Mouse (Mus musculus) lung, adult 18-20 months (tissue): ENCODE data around the gene Sclt1.
"Not testable (repeated sequence)": the region's sequence is repeated elsewhere in the genome, so short reads cannot be mapped to it uniquely, and the experiment has no call there.

Experiments used
- DNase-seq, 2 experiments: peaks; one replicate each; pipeline ENCODE4 v3.0.0; 2022; ENCODE audit warnings: mixed read lengths in 2 of 2

The Sclt1 gene

GRCm38 (mm10) chr3:41742278-41742934, at the start of gene Sclt1, which contains the start of gene D3Ertd751e:
Gene Sclt1, minus strand, starts transcription at chr3:41742514.
Gene D3Ertd751e, plus strand, starts transcription at chr3:41742611.
- peak; percentile 97 for DNase-seq

GRCm38 (mm10) chr3:41762091-41762490, 19.8 kb upstream of the Sclt1 start:
- no peak for DNase-seq

- no peak for DNase-seq
Observed at GRCm38 (mm10) chr3:41754556-41754955, 12.2 kb upstream of the Sclt1 start.

- peak; percentile 3 to 16 for DNase-seq
Observed at GRCm38 (mm10) chr3:41743436-41743835, 1.1 kb upstream of the Sclt1 start.

GRCm38 (mm10) chr3:41741601-41742277, 575 bp downstream of the Sclt1 start:
- peak in 1 of 2 experiments; percentile 3 for DNase-seq

GRCm38 (mm10) chr3:41695681-41696080, 46.6 kb downstream of the Sclt1 start:
- no peak for DNase-seq

- no peak for DNase-seq
Observed at GRCm38 (mm10) chr3:41692440-41693142, 49.7 kb downstream of the Sclt1 start.

GRCm38 (mm10) chr3:41690114-41690640, 52.1 kb downstream of the Sclt1 start:
- DNase-seq = not testable (repeated sequence)

GRCm38 (mm10) chr3:41686396-41686795, 55.9 kb downstream of the Sclt1 start:
- no peak for DNase-seq

- no peak for DNase-seq
Observed at GRCm38 (mm10) chr3:41682084-41682483, 60.2 kb downstream of the Sclt1 start.

GRCm38 (mm10) chr3:41676648-41677047, 65.7 kb downstream of the Sclt1 start:
- no peak for DNase-seq

- DNase-seq = no peak
Observed at GRCm38 (mm10) chr3:41674778-41675177, 67.5 kb downstream of the Sclt1 start.

- no peak for DNase-seq
Observed at GRCm38 (mm10) chr3:41655642-41656041, 86.7 kb downstream of the Sclt1 start.

- no peak for DNase-seq
Observed at GRCm38 (mm10) chr3:41620971-41621370, 121.3 kb downstream of the Sclt1 start.

GRCm38 (mm10) chr3:41618488-41618887, 123.8 kb downstream of the Sclt1 start:
- no peak for DNase-seq

GRCm38 (mm10) chr3:41618036-41618435, 124.3 kb downstream of the Sclt1 start:
- no peak for DNase-seq

GRCm38 (mm10) chr3:41614230-41614985, 127.9 kb downstream of the Sclt1 start:
- DNase-seq = no peak

GRCm38 (mm10) chr3:41613706-41614105, 128.6 kb downstream of the Sclt1 start:
- DNase-seq = no peak

- no peak for DNase-seq
Observed at GRCm38 (mm10) chr3:41612211-41612610, 130.1 kb downstream of the Sclt1 start.

- no peak for DNase-seq
Observed at GRCm38 (mm10) chr3:41609071-41609470, 133.2 kb downstream of the Sclt1 start.

GRCm38 (mm10) chr3:41607467-41607866, 134.8 kb downstream of the Sclt1 start:
- DNase-seq = no peak

GRCm38 (mm10) chr3:41607050-41607449, 135.3 kb downstream of the Sclt1 start:
- no peak for DNase-seq

- DNase-seq = no peak
Observed at GRCm38 (mm10) chr3:41606330-41606664, 136.0 kb downstream of the Sclt1 start.
